Comparison of ENCODE assay signal across 16 mouse cellular contexts in genomic region chr13:113970706-113971105, GRCm38 (mm10).
DNase-seq lines count a peak whose midpoint lies in the region; ATAC-seq and TF ChIP-seq lines count a peak whose summit lies in the region.
"Had no signal": no experiment of that assay in that cellular context is flagged by ENCODE, and none has a peak within 500 bp of the region (broad histone marks: within the 10 kb centered on the region; RNA-seq: fewer than 3 reads in every experiment).

No protein-coding gene starts in this region.

- no peak for TF ChIP-seq CTCF in MEL (IDR thresholded peaks at IDR 0.05 in 2 of 3, conservative IDR thresholded peaks at IDR 0.05 in 1 of 3; ENCODE audit: control insufficient read depth in 1 of 3, insufficient read depth in 1 of 3, low read depth in 2 of 3, low read length in 3 of 3, poor library complexity in 1 of 3, severe bottlenecking in 1 of 3)
- no peak for TF ChIP-seq CTCF in embryonic fibroblast, embryonic 13.5 days (IDR thresholded peaks at IDR 0.05; ENCODE audit: borderline replicate concordance, insufficient read depth, low read length)

- DNase-seq in intestine, embryonic 14.5 days (ENCODE audit: low spot score) = peak; percentile 48
- peak; percentile 10 for DNase-seq in MEL (ENCODE audit: low read depth, low spot score)
- peak; percentile 57 for DNase-seq in lung, postnatal 14 days
- no peak for DNase-seq in layer of hippocampus, adult 9-10 months (ENCODE audit: low spot score)
- DNase-seq: cerebellum, adult 9-10 months; gastrocnemius, postnatal 25 days; right cerebral cortex, postnatal 14 days; thymus, adult 2 months had no signal

- H3K9me3 ChIP-seq in intestine, embryonic 14.5 days (ENCODE audit: control insufficient read depth, low read length) = no peaks in the 10 kb centered on the region
- no peaks in the 10 kb centered on the region for H3K9me3 ChIP-seq in intestine, embryonic 16.5 days (ENCODE audit: control insufficient read depth, low read length)
- H3K9me3 ChIP-seq in MEL (replicated peaks; ENCODE audit: insufficient read depth, low read length) = no peaks in the 10 kb centered on the region
- H3K9me3 ChIP-seq in midbrain, embryonic 13.5 days = no peaks in the 10 kb centered on the region
- H3K9me3 ChIP-seq: hindbrain, embryonic 10.5 days; limb, embryonic 10.5 days; liver, embryonic 15.5 days had no signal

- no peak overlapping the region for H3K4me2 ChIP-seq in intestine, embryonic 14.5 days (ENCODE audit: low read length)
- no peak overlapping the region for H3K4me2 ChIP-seq in intestine, embryonic 16.5 days (ENCODE audit: low read depth, low read length)
- no peak overlapping the region for H3K4me2 ChIP-seq in midbrain, embryonic 13.5 days (replicated peaks)
- H3K4me2 ChIP-seq: liver, embryonic 15.5 days; midbrain, embryonic 11.5 days had no signal

- H3K27ac ChIP-seq in intestine, embryonic 14.5 days (ENCODE audit: low read depth) = no peak overlapping the region
- H3K27ac ChIP-seq in intestine, embryonic 16.5 days (ENCODE audit: low read length) = no peak overlapping the region
- H3K27ac ChIP-seq in MEL (ENCODE audit: control insufficient read depth, low read depth, low read length) = no peak overlapping the region
- H3K27ac ChIP-seq in embryonic fibroblast, embryonic 13.5 days (ENCODE audit: insufficient read depth, low read length) = peak overlapping the region; percentile 11; the same call in 1 of the 2 replicates
- no peak overlapping the region for H3K27ac ChIP-seq in midbrain, embryonic 13.5 days
- H3K27ac ChIP-seq: hindbrain, embryonic 10.5 days; limb, embryonic 10.5 days; liver, embryonic 15.5 days had no signal

- no peak for ATAC-seq in intestine, embryonic 14.5 days (replicated peaks; ENCODE audit: low FRiP score, low TSS enrichment, low read depth)
- no peak for ATAC-seq in intestine, embryonic 16.5 days
- no peak for ATAC-seq in midbrain, embryonic 13.5 days
- ATAC-seq: inflammation-experienced regulatory T-cells, adult 6 months had no signal

- no peak overlapping the region for H3K9ac ChIP-seq in intestine, embryonic 14.5 days (ENCODE audit: low read length)
- H3K9ac ChIP-seq in intestine, embryonic 16.5 days (ENCODE audit: low read depth, low read length) = no peak overlapping the region
- no peak overlapping the region for H3K9ac ChIP-seq in MEL (ENCODE audit: control insufficient read depth, low read depth, low read length, poor library complexity, severe bottlenecking)
- H3K9ac ChIP-seq in midbrain, embryonic 13.5 days (replicated peaks) = no peak overlapping the region
- H3K9ac ChIP-seq: liver, embryonic 15.5 days had no signal

- no peaks in the 10 kb centered on the region for H3K4me1 ChIP-seq in intestine, embryonic 14.5 days (replicated peaks; ENCODE audit: control insufficient read depth, insufficient read depth, low read length)
- H3K4me1 ChIP-seq in intestine, embryonic 16.5 days (ENCODE audit: control insufficient read depth, insufficient read depth, low read length) = no peaks in the 10 kb centered on the region
- no peaks in the 10 kb centered on the region for H3K4me1 ChIP-seq in MEL (ENCODE audit: control insufficient read depth in 1 of 2, insufficient read depth in 2 of 2, low read length in 2 of 2)
- peaks cover 3% of the 10 kb centered on the region for H3K4me1 ChIP-seq in embryonic fibroblast, embryonic 13.5 days (ENCODE audit: control insufficient read depth, insufficient read depth, low read length)
- H3K4me1 ChIP-seq in midbrain, embryonic 13.5 days (replicated peaks) = peaks cover 9% of the 10 kb centered on the region
- H3K4me1 ChIP-seq: liver, embryonic 15.5 days had no signal

- WGBS in intestine, embryonic 14.5 days = 72% methylated on average over 5 of the region's 5 CpGs
- WGBS in intestine, embryonic 16.5 days = 65% methylated on average over 5 of the region's 5 CpGs
- 75% methylated on average over 5 of the region's 5 CpGs for WGBS in midbrain, embryonic 13.5 days

- no peaks in the 10 kb centered on the region for H3K79me2 ChIP-seq in MEL (ENCODE audit: control insufficient read depth, insufficient read depth, low read length, poor library complexity)

- TF ChIP-seq EP300 in MEL (IDR thresholded peaks at IDR 0.05; ENCODE audit: low read depth in 1 of 2, low read length in 2 of 2) = no peak

- H3K27me3 ChIP-seq in intestine, embryonic 14.5 days (replicated peaks; ENCODE audit: control insufficient read depth, insufficient read depth, low read length) = no peaks in the 10 kb centered on the region
- H3K27me3 ChIP-seq in intestine, embryonic 16.5 days (replicated peaks; ENCODE audit: control insufficient read depth, insufficient read depth, low read length) = no peaks in the 10 kb centered on the region
- H3K27me3 ChIP-seq in MEL (ENCODE audit: control insufficient read depth in 1 of 2, insufficient read depth in 2 of 2, low read length in 2 of 2) = no peaks in the 10 kb centered on the region
- no peaks in the 10 kb centered on the region for H3K27me3 ChIP-seq in midbrain, embryonic 13.5 days
- H3K27me3 ChIP-seq: liver, embryonic 15.5 days had no signal

- TF ChIP-seq RAD21 in MEL (IDR thresholded peaks at IDR 0.05; ENCODE audit: low read depth, low read length) = no peak

- no peaks in the 10 kb centered on the region for H3K36me3 ChIP-seq in intestine, embryonic 14.5 days (ENCODE audit: control insufficient read depth, insufficient read depth, low read length)
- H3K36me3 ChIP-seq in intestine, embryonic 16.5 days (ENCODE audit: control insufficient read depth, insufficient read depth, low read length) = no peaks in the 10 kb centered on the region
- no peaks in the 10 kb centered on the region; a peak in 1 of 4 replicates for H3K36me3 ChIP-seq in MEL (ENCODE audit: control insufficient read depth in 1 of 2, insufficient read depth in 2 of 2, low read length in 2 of 2)
- H3K36me3 ChIP-seq in midbrain, embryonic 13.5 days = peaks cover 14% of the 10 kb centered on the region; the same call in 1 of the 2 replicates
- H3K36me3 ChIP-seq: liver, embryonic 15.5 days had no signal

- TF ChIP-seq POLR2A in MEL (IDR thresholded peaks at IDR 0.05; ENCODE audit: control insufficient read depth in 1 of 2, insufficient read depth in 1 of 2, low read depth in 1 of 2, low read length in 2 of 2, poor library complexity in 1 of 2) = no peak
- TF ChIP-seq POLR2A in embryonic fibroblast, embryonic 13.5 days (IDR thresholded peaks at IDR 0.05; ENCODE audit: low read depth, low read length) = no peak

- no peak overlapping the region for H3K4me3 ChIP-seq in intestine, embryonic 14.5 days (ENCODE audit: low read depth, low read length)
- no peak overlapping the region for H3K4me3 ChIP-seq in intestine, embryonic 16.5 days (ENCODE audit: low read length)
- H3K4me3 ChIP-seq in MEL (ENCODE audit: control insufficient read depth in 1 of 2, insufficient read depth in 1 of 2, low read depth in 2 of 2, low read length in 2 of 2) = no peak overlapping the region
- no peak overlapping the region for H3K4me3 ChIP-seq in embryonic fibroblast, embryonic 13.5 days (ENCODE audit: insufficient read depth, low read length)
- H3K4me3 ChIP-seq in midbrain, embryonic 13.5 days (replicated peaks) = no peak overlapping the region
- H3K4me3 ChIP-seq: hindbrain, embryonic 10.5 days; limb, embryonic 10.5 days; liver, embryonic 15.5 days had no signal

TF ChIP-seq in MEL, 35 proteins besides CTCF, POLR2A, EP300 and RAD21:
- TF ChIP-seq RCOR1 (IDR thresholded peaks at IDR 0.05; ENCODE audit: low read depth, low read length) (no peak), ELF1 (IDR thresholded peaks at IDR 0.05; ENCODE audit: low read depth, low read length) (no peak), NELFE (IDR thresholded peaks at IDR 0.05; ENCODE audit: low read depth, low read length) (no peak), MAFK (IDR thresholded peaks at IDR 0.05; ENCODE audit: borderline replicate concordance, low read depth, low read length) (no peak)
